Comparison of ENCODE assay signal across 8 mouse cellular contexts in genomic region chr13:109440881-109441280, GRCm38 (mm10).
A peak's percentile ranks its signal among the peaks of the same experiment; 100 is the strongest.
DNase-seq lines count a peak whose midpoint lies in the region; ATAC-seq and TF ChIP-seq lines count a peak whose summit lies in the region.

No protein-coding gene starts in this region.

- H3K36me3 ChIP-seq in embryonic facial prominence, embryonic 12.5 days: no peaks in the 10 kb centered on the region
- H3K36me3 ChIP-seq in heart, adult 2 months (ENCODE audit: control insufficient read depth, insufficient read depth, low read length): no peaks in the 10 kb centered on the region
- H3K36me3 ChIP-seq in kidney, adult 2 months (ENCODE audit: control insufficient read depth, insufficient read depth, low read length): no peaks in the 10 kb centered on the region
- no peaks in the 10 kb centered on the region for H3K36me3 ChIP-seq in limb, embryonic 11.5 days (ENCODE audit: control insufficient read depth, insufficient read depth, low read length)
- no peaks in the 10 kb centered on the region for H3K36me3 ChIP-seq in midbrain, embryonic 12.5 days
- H3K36me3 ChIP-seq in small intestine, adult 2 months (ENCODE audit: control insufficient read depth, insufficient read depth, low read length): no peaks in the 10 kb centered on the region

- ATAC-seq in embryonic facial prominence, embryonic 12.5 days (ENCODE audit: insufficient number of reproducible peaks, insufficient read depth, low FRiP score, low TSS enrichment): peak; percentile 99
- peak; percentile 97 for ATAC-seq in limb, embryonic 11.5 days (ENCODE audit: insufficient number of reproducible peaks, low FRiP score, low TSS enrichment, low read depth)
- peak; percentile 99 for ATAC-seq in midbrain, embryonic 12.5 days (ENCODE audit: low FRiP score, low read depth)
- no peak for ATAC-seq in inflammation-experienced regulatory T-cells, adult 6 months

- H3K9ac ChIP-seq in embryonic facial prominence, embryonic 12.5 days: peak overlapping the region; percentile 53
- peak overlapping the region; percentile 47 for H3K9ac ChIP-seq in heart, adult 2 months (ENCODE audit: low read depth, low read length)
- H3K9ac ChIP-seq in limb, embryonic 11.5 days (ENCODE audit: low read length): peak overlapping the region; percentile 45
- H3K9ac ChIP-seq in midbrain, embryonic 12.5 days (replicated peaks): peak overlapping the region; percentile 63

- H3K4me2 ChIP-seq in embryonic facial prominence, embryonic 12.5 days (replicated peaks): peak overlapping the region; percentile 79
- H3K4me2 ChIP-seq in limb, embryonic 11.5 days (ENCODE audit: low read depth, severe bottlenecking): peak overlapping the region; percentile 84
- peak overlapping the region; percentile 57 for H3K4me2 ChIP-seq in midbrain, embryonic 12.5 days (replicated peaks)

- peak; percentile 81 for DNase-seq in adrenal gland, postnatal 25 days
- peak; percentile 83 to 86 for DNase-seq in heart, adult 2 months
- peak; percentile 93 for DNase-seq in kidney, adult 2 months
- peak; percentile 89 for DNase-seq in limb, embryonic 11.5 days (ENCODE audit: low spot score)

- TF ChIP-seq EP300 in heart, adult 2 months (IDR thresholded peaks at IDR 0.05; ENCODE audit: insufficient read depth, low read depth, low read length): no peak

- intact Hi-C loops in heart, adult 2 months (cut with DNase I): loop anchor here (5.0 kb wide), 1 partner anchor 199 kb away; no protein-coding TSS in a partner anchor

- peak overlapping the region; percentile 48 for H3K4me3 ChIP-seq in embryonic facial prominence, embryonic 12.5 days
- H3K4me3 ChIP-seq in heart, adult 2 months: peak overlapping the region; percentile 58
- H3K4me3 ChIP-seq in kidney, adult 2 months (ENCODE audit: insufficient read depth, low read depth, low read length): peak overlapping the region; percentile 68
- peak overlapping the region; percentile 38 for H3K4me3 ChIP-seq in limb, embryonic 11.5 days (ENCODE audit: low read depth, low read length)
- peak overlapping the region; percentile 53 for H3K4me3 ChIP-seq in midbrain, embryonic 12.5 days
- peak overlapping the region; percentile 60 for H3K4me3 ChIP-seq in small intestine, adult 2 months (ENCODE audit: low read depth, low read length)

- H3K27ac ChIP-seq in embryonic facial prominence, embryonic 12.5 days: peak overlapping the region; percentile 87
- H3K27ac ChIP-seq in heart, adult 2 months: peak overlapping the region; percentile 64
- peak overlapping the region; percentile 61 for H3K27ac ChIP-seq in kidney, adult 2 months (ENCODE audit: insufficient read depth, low read depth, low read length)
- H3K27ac ChIP-seq in limb, embryonic 11.5 days (replicated peaks; ENCODE audit: low read depth, low read length): peak overlapping the region; percentile 68
- peak overlapping the region; percentile 89 for H3K27ac ChIP-seq in midbrain, embryonic 12.5 days (replicated peaks)
- H3K27ac ChIP-seq in small intestine, adult 2 months (ENCODE audit: insufficient read depth, low read depth, low read length): peak overlapping the region; percentile 39; the same call in 1 of the 2 replicates

- H3K9me3 ChIP-seq in embryonic facial prominence, embryonic 12.5 days: no peaks in the 10 kb centered on the region
- no peaks in the 10 kb centered on the region for H3K9me3 ChIP-seq in limb, embryonic 11.5 days (ENCODE audit: control insufficient read depth, low read length)
- no peaks in the 10 kb centered on the region for H3K9me3 ChIP-seq in midbrain, embryonic 12.5 days

- TF ChIP-seq CTCF in heart, adult 2 months (IDR thresholded peaks at IDR 0.05): peak; percentile 48
- no peak for TF ChIP-seq CTCF in kidney, adult 2 months (conservative IDR thresholded peaks at IDR 0.05; ENCODE audit: insufficient read depth, insufficient read length, low read depth, low read length)
- TF ChIP-seq CTCF in small intestine, adult 2 months (IDR thresholded peaks at IDR 0.05; ENCODE audit: extremely low read depth, insufficient read length, insufficient replicate concordance, low read depth, low read length): no peak

- 0 out of 2 replicates have a peak, but pooled peaks cover 3% of the 10 kb centered on the region for H3K4me1 ChIP-seq in embryonic facial prominence, embryonic 12.5 days
- H3K4me1 ChIP-seq in heart, adult 2 months (ENCODE audit: control insufficient read depth, insufficient read depth, low read length): peaks cover 3% of the 10 kb centered on the region
- H3K4me1 ChIP-seq in kidney, adult 2 months (ENCODE audit: control insufficient read depth, insufficient read depth, low read length): peaks cover 12% of the 10 kb centered on the region
- 0 out of 2 replicates have a peak, but pooled peaks cover 5% of the 10 kb centered on the region for H3K4me1 ChIP-seq in limb, embryonic 11.5 days (ENCODE audit: control insufficient read depth, insufficient read depth, low read length)
- H3K4me1 ChIP-seq in midbrain, embryonic 12.5 days: peaks cover 18% of the 10 kb centered on the region; the same call in 1 of the 2 replicates
- H3K4me1 ChIP-seq in small intestine, adult 2 months (ENCODE audit: control insufficient read depth, insufficient read depth, insufficient read length, low read length): peaks cover 4% of the 10 kb centered on the region; the same call in 1 of the 2 replicates

- no peak for TF ChIP-seq POLR2A in heart, adult 2 months (IDR thresholded peaks at IDR 0.05; ENCODE audit: insufficient read depth, low read depth, low read length)
- TF ChIP-seq POLR2A in kidney, adult 2 months (IDR thresholded peaks at IDR 0.05; ENCODE audit: low read depth, low read length): peak; percentile 46
- TF ChIP-seq POLR2A in small intestine, adult 2 months (IDR thresholded peaks at IDR 0.05; ENCODE audit: low read depth, low read length): no peak

- no peaks in the 10 kb centered on the region for H3K79me2 ChIP-seq in heart, adult 2 months (replicated peaks; ENCODE audit: control insufficient read depth, insufficient read depth, low read length)

- H3K27me3 ChIP-seq in embryonic facial prominence, embryonic 12.5 days: no peaks in the 10 kb centered on the region
- no peaks in the 10 kb centered on the region for H3K27me3 ChIP-seq in heart, adult 2 months (ENCODE audit: control insufficient read depth, insufficient read depth, low read length)
- no peaks in the 10 kb centered on the region for H3K27me3 ChIP-seq in kidney, adult 2 months (replicated peaks; ENCODE audit: control insufficient read depth, insufficient read depth, low read length)
- H3K27me3 ChIP-seq in limb, embryonic 11.5 days (ENCODE audit: control insufficient read depth, insufficient read depth, low read length): no peaks in the 10 kb centered on the region
- H3K27me3 ChIP-seq in midbrain, embryonic 12.5 days: no peaks in the 10 kb centered on the region
- H3K27me3 ChIP-seq in small intestine, adult 2 months (ENCODE audit: control insufficient read depth, insufficient read depth, low read length): no peaks in the 10 kb centered on the region

- WGBS in embryonic facial prominence, embryonic 12.5 days: under 1% methylated on average over 12 of the region's 12 CpGs
- under 1% methylated on average over 12 of the region's 12 CpGs for WGBS in heart, adult 2 months
- under 1% methylated on average over 12 of the region's 12 CpGs for WGBS in kidney, adult 2 months
- WGBS in limb, embryonic 11.5 days: 0% methylated on average over 12 of the region's 12 CpGs
- under 1% methylated on average over 12 of the region's 12 CpGs for WGBS in midbrain, embryonic 12.5 days
- under 1% methylated on average over 12 of the region's 12 CpGs for WGBS in small intestine, adult 2 months

Comparison
In these comparisons a context has a peak if more than half of its experiments do, and no peak if none do; other contexts are left out.
1. H3K27ac ChIP-seq: peak in every context shown above with its lines; median percentile 89 in midbrain, embryonic 12.5 days; 87 in embryonic facial prominence, embryonic 12.5 days; 68 in limb, embryonic 11.5 days; 64 in heart, adult 2 months; 61 in kidney, adult 2 months; 39 in small intestine, adult 2 months.